Mouse (Mus musculus) spleen, postnatal 0 days (tissue): ENCODE measurements around the gene Itgb5. TPM values are rescaled to one million over a fixed set of nuclear protein-coding genes. Genes with fewer than 3 reads are reported as not detected.

ENCODE experiments used
- polyA plus RNA-seq: library from polyadenylated mRNA; unstranded; fragments of >200 nt; fragmentation: Nextera tagmentation; extraction: Ambion mirVana; gene quantifications from 2 replicates; pipeline ENCODE4 v1.2.1, GENCODE M21; 2015

Itgb5 gene
- polyA plus RNA-seq, result 9.0 and 16.4 TPM in 2 replicates

GRCm38 (mm10) chr16:33829301-33829831 is at the start of gene Itgb5:
Itgb5 (plus strand) TSS chr16:33829665.

GRCm38 (mm10) chr16:33793846-33794791 is 35.3 kb upstream of the Itgb5 start, which contains the start of gene Muc13:
Muc13 (plus strand) TSS chr16:33794037.

GRCm38 (mm10) chr16:33966538-33967282 is 137.2 kb downstream of the Itgb5 start, which contains the start of gene Umps:
Umps (minus strand) TSS chr16:33967038.

Other genes starting within 250 kb of the Itgb5 start
- gene Heg1, start 145.3 kb upstream of the Itgb5 start, polyA plus RNA-seq, result 11.5 and 15.3 TPM in 2 replicates
- gene Muc13, start 35.6 kb upstream of the Itgb5 start, polyA plus RNA-seq, result 2.5 and 3.2 TPM in 2 replicates
- 30.8 and 31.7 TPM in 2 replicates for gene Umps, start 137.4 kb downstream of the Itgb5 start, polyA plus RNA-seq